Mouse (Mus musculus) adrenal gland, adult 18-20 months (tissue): ENCODE results near the gene Fes. TPM values are rescaled to one million over a fixed set of nuclear protein-coding genes. Genes with fewer than 3 reads are reported as not detected.

Experiments
- DNase-seq, 2 experiments: peaks; one replicate each; pipeline ENCODE4 v3.0.0; 2021 to 2022; ENCODE audit warnings: low spot score in 2 of 2
- total RNA-seq, 2 experiments: library from RNA; stranded (reverse); gene quantifications; 1 replicate in 1 of 2; 2 replicates in 1 of 2; pipeline ENCODE4 v1.2.3; 2021

Fes gene
- total RNA-seq, 2 experiments from 2014 or later = 8.4 to 13.0 TPM

GRCm38 (mm10) chr7:80375376-80376039 lies 12.2 kb downstream of the Fes start:
- DNase-seq = peak in 1 of 2 experiments; percentile 46

GRCm38 (mm10) chr7:80374733-80375132 lies 13.0 kb downstream of the Fes start:
- no peak for DNase-seq

GRCm38 (mm10) chr7:80374280-80374679 lies 13.5 kb downstream of the Fes start:
- DNase-seq = no peak

- DNase-seq = no peak
Measured at GRCm38 (mm10) chr7:80373850-80374249, 13.9 kb downstream of the Fes start.

- DNase-seq = no peak
Measured at GRCm38 (mm10) chr7:80373352-80373751, 14.4 kb downstream of the Fes start.

GRCm38 (mm10) chr7:80372667-80373066 lies 15.1 kb downstream of the Fes start:
- no peak for DNase-seq

GRCm38 (mm10) chr7:80372166-80372565 lies 15.6 kb downstream of the Fes start:
- no peak for DNase-seq

- DNase-seq = peak; percentile 84 to 87
Measured at GRCm38 (mm10) chr7:80371041-80371751, 16.6 kb downstream of the Fes start, which contains the start of gene Man2a2. Gene Man2a2 (minus strand): TSS chr7:80371375.

GRCm38 (mm10) chr7:80370649-80371040 lies 17.1 kb downstream of the Fes start:
- DNase-seq = peak; percentile 79 to 81

GRCm38 (mm10) chr7:80369967-80370431 lies 17.7 kb downstream of the Fes start:
- no peak for DNase-seq

- no peak for DNase-seq
Measured at GRCm38 (mm10) chr7:80369461-80369860, 18.3 kb downstream of the Fes start.

- DNase-seq = no peak
Measured at GRCm38 (mm10) chr7:80368635-80369421, 18.9 kb downstream of the Fes start.

- DNase-seq = no peak
Measured at GRCm38 (mm10) chr7:80368009-80368408, 19.7 kb downstream of the Fes start.

- no peak for DNase-seq
Measured at GRCm38 (mm10) chr7:80367232-80367631, 20.5 kb downstream of the Fes start.

- no peak for DNase-seq
Measured at GRCm38 (mm10) chr7:80365759-80366158, 22.0 kb downstream of the Fes start.

GRCm38 (mm10) chr7:80360435-80360834 lies 27.3 kb downstream of the Fes start:
- no peak for DNase-seq

GRCm38 (mm10) chr7:80358039-80358438 lies 29.7 kb downstream of the Fes start:
- no peak for DNase-seq

GRCm38 (mm10) chr7:80357156-80357555 lies 30.6 kb downstream of the Fes start:
- no peak for DNase-seq

GRCm38 (mm10) chr7:80356351-80356750 lies 31.4 kb downstream of the Fes start:
- no peak for DNase-seq

GRCm38 (mm10) chr7:80352920-80353319 lies 34.8 kb downstream of the Fes start:
- DNase-seq = no peak

GRCm38 (mm10) chr7:80350808-80351207 lies 36.9 kb downstream of the Fes start:
- DNase-seq = no peak
